Mouse (Mus musculus): Measurements from ENCODE around the gene Gpr89.
A peak's percentile ranks its signal among the peaks of the same experiment; 100 is the strongest.

The Gpr89 gene

DNA sequence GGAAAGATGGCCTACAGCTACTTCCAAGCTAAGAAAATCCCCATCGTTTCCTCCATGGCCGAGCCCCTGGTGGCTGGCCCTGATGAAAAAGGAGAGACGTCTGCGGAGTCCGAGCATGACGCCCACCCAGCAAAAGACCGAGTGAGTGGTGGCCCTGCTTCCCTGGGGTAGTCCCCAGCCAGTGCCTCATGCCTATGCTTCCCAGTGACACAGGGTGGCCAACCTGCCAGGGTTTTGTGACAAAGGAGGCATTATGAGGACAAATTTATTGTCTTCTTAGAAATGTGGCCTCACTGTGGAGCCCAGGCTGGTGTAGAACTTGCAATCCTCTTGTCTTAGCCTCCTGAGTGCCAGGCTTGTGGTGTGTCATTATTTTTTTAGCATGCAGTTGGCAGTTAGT is 36.1 kb downstream of the Gpr89 start:
- no peak for DNase-seq

DNA sequence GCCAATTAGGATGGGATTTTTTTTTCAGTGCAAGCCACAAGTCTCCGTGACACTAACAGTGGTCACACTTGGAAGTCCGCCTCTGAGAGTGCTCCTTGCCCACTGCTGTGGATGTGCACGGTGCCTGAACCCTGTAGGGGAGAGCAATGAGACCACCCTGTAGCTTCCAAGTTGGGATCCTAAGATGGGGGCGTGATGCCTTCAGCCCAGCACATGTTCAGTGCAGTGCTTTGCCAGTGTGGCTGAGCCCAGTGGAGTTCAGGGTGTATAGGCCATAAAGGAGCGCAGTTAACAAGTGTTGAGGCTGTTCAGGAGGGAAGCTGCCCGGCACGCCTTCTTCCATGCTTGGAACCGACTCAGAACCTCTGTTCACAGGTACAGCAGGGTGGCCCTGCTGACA is 36.6 kb downstream of the Gpr89 start:
- DNase-seq, result no peak

DNA sequence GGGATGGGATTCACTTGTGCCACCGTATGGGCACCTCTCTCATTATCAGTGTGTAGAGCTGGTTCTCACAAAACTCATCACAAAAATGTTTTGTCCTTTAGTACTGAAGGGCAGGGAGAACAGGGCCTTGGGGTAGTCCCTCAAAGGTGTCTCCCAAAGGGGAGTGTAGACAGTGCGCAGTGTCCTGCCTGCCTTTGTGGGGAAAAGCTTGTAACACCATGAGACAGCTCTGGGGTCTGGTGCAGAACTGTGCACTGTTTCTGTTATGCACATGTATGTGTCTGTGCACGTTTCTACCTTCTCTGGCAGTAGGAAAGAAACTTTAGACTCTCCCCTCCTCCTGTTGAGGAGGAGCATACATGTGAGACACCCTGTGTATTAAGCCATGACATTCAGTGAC is 37.3 kb downstream of the Gpr89 start:
- no peak for DNase-seq

DNA sequence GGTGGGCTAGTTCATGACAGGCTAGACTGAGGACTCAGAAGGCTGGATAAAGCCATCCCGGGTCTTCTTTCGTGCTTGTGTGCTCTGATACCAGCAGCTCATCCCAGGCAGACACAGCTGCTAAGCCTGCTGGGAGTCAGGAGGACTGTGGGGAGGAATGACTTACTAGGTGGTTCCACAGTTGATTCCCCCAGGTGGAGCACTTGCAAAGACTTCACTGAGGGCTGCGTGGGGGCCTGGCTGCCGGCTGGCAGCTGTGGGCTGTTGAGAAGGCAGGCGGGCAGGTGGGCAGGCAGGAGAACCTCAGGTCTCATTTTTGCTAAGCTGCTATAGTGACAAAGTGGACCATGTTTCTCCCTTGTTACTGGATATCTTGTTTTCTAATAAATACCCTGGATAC is 44.6 kb downstream of the Gpr89 start:
- DNase-seq, result no peak

DNA sequence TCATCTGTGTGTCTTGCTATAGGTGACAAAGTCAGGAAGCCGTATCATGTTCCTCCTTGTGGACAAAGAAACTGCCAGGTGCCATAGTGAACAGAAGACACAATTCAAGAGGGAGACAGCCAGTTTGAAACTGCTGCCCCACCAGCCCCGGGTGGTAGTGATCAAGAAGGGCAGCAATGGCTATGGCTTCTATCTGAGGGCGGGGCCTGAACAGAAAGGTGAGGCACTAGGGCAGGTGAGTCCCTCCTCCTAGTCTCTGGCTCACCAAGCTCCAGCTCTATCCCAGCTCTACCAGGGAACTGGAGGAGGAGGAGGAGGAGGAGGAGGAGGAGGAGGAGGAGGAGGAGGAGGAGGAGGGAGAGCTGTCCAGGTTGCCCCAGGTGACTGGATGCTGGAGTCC is 49.3 kb downstream of the Gpr89 start:
- DNase-seq, result no peak

DNA sequence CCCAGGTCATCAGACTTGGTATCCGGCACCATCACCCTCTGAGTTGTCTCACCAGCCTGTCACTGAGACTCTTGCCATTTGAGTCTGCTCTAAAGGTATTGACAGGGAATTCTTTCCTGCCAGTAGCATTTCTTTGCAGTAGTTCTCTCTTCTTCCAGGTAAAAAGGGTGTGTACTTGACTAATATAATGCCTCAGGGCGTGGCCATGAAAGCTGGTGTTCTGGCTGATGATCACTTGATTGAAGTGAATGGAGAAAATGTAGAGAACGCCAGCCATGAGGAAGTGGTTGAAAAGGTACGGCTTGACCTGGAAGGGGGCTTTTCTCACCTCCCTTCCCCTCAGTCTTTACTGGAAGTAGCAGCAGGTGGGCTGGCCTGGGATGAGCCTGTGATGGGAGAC is 50.8 kb downstream of the Gpr89 start:
- DNase-seq, result no peak

DNA sequence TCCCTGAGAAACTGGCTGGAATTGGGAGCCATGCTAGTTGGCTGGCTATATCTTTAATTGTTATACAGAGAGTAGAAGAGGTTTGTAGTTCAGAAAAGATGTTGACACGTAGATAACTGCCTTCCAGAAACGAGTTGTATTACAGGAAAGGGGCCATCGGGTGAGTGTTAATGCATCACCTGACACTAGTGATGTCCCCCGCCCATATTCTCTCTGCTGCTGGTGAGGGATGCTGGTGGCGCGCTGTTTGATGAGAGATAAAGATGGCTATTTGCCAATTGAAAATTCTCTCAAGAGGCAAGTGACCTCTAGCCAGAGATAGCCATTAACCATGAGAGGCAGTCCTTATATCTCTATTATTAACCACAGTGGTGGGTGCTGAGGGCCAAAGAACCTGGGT is 52.6 kb downstream of the Gpr89 start:
- no peak for DNase-seq

DNA sequence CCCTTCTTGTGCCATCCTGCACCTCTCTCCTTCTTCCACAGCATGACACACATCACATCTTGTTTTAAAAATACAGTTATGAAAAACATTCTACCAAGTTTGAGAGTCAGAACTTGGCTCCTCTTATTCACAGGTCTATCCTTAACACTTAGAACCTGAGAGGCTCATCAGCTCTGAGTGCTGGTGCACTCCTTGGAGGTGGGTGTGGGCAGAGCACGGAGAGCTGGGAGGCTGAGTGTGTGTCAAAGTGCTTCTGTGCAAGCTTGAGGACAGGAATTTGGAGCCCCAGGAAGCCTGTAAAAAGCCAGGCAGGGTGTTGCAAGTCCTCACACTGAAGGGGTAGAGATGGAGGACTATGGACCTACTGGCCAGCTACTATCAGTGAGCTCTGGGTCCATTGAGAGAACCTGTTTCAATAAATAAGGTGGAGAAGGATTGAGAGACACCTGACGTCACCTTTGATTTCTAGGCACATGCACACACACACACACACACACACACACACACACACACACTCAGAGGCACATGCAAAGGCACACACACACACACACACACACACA is 55.9 kb downstream of the Gpr89 start:
- DNase-seq, result no peak

DNA sequence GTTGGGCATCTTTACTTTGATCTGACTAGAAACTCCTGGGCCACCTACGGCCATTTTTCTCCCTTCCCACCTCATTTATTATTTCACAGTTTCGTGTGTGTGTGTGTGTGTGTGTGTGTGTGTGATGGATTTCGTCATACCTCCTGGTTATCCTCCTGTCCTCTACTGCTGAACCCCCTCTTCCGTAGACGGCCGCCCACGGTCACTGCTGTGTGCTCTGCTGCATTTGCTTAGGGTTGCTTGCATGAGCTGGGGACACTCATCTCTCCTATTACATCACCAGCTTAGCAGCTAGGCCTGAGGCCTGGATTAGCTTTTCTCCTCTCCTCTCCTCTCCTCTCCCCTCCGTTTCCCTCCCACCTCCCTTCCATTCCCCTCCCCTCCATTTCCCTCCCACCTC is 56.7 kb downstream of the Gpr89 start:
- no peak for DNase-seq

DNA sequence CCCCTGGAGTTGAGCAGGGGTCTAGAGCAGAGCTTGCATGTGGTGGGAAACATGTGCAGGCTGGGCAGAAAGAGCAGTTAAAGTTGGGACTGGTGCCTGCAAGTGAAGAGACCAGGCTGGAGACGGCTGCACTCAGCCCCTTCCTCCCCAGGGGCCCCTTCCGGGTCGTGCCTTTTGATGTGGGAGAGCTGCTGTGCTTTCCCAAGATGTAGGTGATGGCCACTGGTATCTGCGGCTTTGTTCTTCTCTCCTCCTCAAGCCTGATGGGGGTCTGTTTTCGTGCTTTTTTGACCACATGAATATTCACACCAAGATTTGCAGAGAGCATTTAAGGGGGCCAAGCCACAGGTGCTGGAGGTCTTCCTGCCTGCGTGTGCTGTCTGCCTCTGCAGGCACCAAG is 57.5 kb downstream of the Gpr89 start:
- DNase-seq, result peak; percentile 46 to 50

DNA sequence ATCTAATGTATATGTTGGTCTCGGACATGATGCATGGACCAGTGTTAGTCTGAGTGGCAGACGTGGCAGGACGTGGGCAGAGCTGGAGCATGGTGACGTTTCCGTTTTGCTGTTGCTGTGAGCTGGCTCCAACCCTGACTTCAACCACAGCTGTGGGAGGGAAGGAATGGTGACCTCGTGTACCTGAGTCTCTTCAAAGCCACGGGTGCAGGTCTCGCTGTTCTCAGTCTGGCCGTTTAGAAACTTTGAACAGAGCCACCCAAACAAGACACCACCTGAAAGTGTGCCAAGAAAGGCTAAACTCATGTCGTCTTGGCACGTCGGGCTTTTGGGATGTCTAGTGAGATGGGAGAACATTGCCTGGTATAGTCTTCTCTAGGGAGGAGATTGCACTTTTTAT is 58.2 kb downstream of the Gpr89 start:
- DNase-seq, result peak; percentile 11 to 20

DNA sequence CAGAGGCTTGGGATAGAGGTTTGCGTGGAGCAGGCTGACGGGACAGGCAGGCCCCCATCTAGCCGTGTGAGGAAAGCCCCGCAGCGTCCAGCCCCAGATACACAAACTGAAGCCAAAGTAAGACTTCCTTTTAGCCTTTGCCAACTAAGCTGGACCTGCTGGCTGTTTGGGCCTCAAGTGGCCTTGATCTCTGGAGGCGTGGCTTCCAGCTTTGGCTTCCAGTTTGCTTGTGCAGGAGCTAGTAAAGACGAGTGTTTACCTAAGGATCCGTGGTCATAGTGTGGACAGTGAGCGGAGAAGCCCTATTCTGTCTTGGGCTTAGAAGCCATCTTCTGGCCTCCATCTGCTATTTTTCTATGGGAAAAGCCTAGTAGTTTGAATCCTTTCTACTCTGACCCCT is 59.3 kb downstream of the Gpr89 start:
- DNase-seq, result no peak

DNA sequence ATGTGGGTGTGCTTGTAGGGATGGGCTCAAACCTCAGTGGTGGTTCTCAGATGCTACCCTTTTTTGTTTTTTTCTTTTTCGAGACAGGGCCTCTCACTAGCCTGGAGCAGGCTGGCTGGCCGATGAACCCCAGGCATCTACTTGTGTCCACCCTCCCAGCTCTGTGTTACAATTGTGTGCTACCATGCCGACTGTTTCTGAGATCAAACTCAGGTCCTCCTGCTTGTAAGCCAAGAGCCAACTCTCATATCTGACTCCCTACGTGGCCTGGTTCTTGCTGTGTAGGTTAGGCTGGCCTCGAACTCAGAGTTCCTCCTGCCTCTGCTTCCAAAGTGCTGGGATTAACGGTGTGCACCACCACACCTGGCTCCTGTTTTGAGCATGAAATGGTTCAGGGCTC is 60.0 kb downstream of the Gpr89 start:
- no peak for DNase-seq

DNA sequence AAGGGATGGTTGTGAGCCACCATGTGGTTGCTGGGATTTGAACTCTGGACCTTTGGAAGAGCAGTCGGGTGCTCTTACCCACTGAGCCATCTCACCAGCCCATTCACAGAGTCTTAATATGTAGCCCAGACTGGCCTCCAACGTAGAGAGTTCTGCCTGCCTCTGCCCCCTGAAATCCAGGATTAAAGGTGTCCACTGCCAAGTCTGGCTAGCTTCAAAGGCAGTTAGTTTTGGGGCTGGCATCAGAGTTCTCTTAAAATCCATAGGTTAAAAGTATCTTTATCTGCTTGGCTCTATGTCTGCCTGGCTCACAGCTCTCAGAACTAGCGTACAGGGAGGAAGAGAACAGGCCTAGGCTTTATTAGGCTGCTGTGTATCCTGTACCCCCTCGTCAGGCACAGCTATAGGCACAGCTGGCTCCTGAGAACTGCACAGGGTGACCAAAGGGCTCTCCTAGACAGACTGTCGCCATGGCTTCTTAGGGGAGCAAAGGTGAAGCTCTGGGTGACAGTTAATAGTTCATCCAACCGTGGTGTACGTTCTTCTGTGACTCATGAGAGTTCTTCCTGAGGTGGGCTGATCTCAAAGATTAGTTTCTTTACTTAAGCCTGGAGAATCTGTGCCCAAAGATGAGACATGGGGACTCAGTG is 66.0 kb downstream of the Gpr89 start:
- DNase-seq, result no peak

DNA sequence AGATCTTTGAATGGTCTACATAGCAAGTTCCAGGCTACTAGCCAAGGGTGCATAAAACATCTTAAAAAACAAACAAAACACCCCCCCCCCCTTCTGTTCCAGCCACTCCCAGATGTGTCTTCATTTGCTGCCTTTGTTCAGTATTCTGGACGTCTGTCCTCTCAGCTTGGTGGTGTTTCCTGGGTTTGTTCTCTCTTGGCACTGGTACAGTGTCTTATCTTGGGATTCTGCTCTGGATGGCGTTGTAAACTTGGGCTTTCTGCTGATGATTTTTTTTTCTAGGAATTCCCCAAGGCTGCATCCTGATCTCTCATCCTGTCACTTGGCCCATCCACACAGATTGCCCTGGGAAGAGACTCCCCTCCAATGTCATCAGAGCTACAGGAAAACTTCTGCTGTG is 68.7 kb downstream of the Gpr89 start:
- DNase-seq, result no peak

DNA sequence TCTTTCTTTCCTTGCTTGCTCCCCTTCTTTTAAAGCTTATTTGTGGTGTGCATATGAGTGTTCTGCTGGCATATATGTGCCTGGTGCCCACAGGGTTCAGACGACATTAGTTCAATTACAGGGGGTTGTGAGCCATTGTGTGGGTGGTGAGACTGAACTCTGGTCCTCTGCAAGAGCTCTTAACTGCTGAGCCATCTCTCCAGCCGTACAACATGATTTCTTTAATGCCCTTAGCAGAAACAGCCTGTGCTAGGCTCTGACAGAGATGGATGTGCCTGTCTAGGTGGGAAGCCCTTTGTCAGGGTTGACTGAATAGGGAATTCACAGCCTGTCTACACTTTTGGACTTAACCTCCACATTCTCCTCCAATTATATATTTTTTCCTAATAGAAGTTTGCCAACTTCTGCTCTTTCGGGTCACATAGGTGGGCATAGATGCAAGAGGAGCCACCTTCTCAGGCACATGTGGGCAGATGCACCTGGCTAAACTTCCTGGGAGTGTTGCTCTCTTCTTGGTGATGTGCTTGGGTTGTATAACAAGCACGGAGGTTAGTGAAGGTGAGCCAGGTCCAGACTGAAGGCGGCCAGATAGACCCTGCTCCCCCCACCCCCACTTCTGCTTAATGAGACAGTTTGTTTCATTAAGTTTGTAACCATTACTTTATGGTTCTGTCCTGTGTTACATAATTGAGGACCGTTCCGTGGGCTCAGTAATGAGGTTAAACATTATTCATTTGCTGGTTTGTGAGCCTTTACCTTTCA is 70.4 kb downstream of the Gpr89 start:
- no peak for DNase-seq

DNA sequence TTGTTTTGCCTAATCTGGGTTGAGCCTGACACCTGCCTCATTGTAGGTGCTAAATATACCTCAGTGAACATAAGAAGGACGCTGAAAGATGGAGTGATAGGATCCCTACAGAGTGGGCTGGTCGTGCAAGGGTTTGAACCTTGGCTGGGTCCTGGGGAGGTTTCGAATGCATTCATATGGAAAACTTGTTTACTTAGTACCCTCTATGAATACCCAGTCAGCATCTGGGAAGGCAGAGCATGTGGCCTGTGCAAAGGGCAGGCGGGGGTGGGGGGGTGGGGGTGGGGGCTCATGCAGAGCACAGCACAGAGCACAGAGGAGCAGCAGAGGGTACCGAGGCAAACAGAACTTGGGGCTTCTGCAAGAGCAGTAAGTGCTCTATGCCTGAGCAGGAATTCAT is 72.2 kb downstream of the Gpr89 start:
- DNase-seq, result no peak

DNA sequence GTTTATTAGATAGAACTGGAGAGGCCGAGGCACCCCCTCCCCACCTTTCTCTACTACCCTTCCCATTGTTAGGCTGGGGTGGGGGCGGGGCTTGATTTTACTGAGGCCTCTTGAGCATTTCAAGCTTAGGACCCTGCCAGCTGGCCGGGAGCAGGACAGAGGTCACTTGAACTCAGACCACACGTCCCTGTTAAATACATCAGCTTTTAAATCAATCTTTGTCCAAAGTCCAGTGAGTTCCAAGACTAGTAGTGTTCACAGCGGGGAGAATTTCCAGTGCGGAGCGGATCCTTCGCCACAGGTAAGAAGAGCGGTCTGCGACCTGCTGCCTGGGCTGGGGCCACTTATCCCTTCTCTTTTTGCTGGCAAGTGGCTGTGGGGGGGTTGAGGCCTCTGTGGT is 75.3 kb downstream of the Gpr89 start:
- no peak for DNase-seq

DNA sequence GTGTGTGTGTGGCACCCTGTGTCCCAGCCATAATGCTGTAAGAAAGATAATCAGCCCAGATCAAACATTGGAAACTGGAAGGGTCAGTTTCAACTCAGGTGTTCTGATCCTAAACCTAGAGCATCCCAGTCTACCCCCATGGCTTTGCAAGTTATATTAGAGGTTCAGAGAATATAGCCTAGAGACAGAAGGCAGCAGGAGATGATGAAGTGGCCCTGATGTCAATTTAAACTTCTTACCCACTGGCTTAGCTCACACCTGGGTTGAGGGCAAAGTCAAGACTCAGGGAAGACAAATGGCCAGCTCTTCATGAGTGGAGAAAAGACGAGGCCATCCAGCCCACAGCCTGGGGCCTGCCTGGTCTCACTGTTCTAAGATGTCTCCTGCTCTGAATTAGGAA is 76.2 kb downstream of the Gpr89 start, which contains the start of the genes Pdzk1 and Cd160:
Gene Pdzk1, plus strand, starts transcription at position 301 of the 400 bp plus-strand sequence.
Gene Cd160, minus strand, starts transcription at position 368 of the 400 bp plus-strand sequence.
- no peak for DNase-seq

DNA sequence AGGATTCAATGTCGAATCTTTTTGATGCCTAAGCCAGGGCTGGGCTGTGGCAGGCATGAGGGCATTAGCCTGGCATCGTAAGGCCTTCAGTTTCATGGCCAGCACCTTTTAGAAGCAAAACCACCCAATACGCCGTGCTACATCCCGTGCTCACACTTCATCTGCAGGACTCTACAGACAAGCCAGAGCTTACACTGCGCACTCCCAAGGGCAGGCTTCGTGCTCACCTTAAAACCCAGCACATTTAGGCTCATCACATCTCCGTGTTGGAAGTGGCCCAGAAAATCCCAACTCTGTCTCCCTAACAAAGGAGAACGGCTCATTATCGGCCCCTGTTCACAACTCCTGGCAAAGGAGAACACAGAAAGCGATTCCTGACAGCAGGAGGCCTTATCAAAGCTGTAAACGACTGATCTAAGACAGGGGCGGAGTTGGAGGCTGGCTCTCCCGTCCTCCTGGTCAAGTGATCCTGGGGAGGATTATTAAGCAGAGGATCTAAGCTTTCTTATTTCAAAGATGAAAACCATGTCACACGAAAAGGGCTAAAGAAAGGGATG is 76.8 kb downstream of the Gpr89 start:
- DNase-seq, result no peak

DNA sequence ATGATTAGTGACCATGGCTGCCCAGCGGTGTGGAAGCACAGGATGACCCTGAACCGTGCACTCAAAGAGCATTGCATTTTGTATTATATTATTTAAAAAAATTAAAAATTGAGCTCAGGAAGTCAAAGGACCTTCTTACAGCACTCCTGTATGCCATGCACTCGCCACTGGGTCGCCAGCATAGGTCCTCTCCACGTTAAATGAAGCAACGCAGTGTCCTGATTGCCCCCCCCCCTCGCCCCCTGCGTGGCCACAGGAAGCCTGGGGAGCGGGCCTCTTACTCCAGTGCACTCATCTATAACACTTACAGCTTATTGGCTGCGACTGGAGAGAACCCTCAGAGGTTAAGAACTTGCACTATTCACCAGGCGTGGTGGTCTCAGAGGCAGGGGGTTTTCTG is 79.9 kb downstream of the Gpr89 start:
- DNase-seq, result no peak

DNA sequence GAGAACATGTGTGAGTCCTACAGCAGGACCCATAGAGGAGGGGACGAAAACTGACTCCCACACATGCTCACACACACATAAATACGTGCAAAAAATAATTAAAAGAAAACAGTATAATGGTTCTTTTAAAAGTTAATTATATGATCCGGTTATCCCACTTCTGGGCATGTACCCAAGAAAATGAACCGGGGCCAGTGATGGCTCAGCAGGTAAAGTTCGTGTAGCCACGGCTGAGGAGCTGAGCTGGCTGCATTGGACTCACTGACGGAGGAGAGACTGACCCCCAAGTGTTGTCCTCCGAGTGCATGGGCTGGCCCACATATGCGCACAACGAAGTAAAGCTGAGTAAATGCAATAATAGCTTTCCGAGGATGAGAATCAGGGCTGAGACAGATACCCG is 80.5 kb downstream of the Gpr89 start:
- no peak for DNase-seq

DNA sequence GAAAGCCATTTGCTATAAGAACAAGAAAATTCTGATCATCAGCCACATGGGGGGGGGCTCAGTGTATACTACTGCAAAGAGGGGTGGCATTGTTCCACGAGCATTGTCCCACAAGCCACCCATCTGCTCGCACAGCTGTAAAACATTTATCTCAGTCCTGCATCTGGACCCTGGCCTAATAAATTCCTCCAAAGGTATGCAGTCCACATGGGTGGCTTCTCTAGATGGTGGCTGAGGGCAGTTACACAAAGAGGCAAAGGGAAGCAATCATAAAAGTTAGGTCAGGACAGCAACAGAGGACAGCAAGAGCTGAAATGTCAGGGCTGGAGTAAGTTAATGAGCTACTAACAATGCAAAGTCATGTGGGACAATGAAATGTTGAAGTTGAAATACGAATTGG is 81.4 kb downstream of the Gpr89 start:
- DNase-seq, result no peak

DNA sequence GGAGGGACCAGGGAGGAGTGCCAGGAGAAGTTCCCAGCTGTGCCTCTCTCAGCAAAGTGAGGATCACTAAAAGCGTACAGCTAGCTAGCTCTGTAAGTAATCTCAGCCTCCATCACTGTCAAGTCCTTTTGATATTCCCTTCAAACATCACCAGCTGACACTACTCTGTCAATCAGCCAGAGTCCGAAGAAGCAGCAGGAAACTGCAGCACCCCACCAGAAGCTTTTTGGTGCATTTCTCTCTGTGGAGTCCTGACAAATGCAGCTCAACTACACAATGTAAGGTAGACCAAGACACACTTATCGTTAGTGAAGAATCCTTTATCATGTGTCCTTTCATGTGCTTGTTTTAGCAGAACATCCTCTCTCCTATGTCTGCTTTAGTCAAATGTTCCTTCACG is 83.6 kb downstream of the Gpr89 start:
- DNase-seq, result no peak
